Mouse (Mus musculus): Measurements from ENCODE around the gene Clta. TPM values are rescaled to one million over a fixed set of nuclear protein-coding genes. Genes with fewer than 3 reads are reported as not detected.

Gene Clta
- total and polyA plus RNA-seq, 3 experiments, result 301 to 454 (median 450) TPM

DNA sequence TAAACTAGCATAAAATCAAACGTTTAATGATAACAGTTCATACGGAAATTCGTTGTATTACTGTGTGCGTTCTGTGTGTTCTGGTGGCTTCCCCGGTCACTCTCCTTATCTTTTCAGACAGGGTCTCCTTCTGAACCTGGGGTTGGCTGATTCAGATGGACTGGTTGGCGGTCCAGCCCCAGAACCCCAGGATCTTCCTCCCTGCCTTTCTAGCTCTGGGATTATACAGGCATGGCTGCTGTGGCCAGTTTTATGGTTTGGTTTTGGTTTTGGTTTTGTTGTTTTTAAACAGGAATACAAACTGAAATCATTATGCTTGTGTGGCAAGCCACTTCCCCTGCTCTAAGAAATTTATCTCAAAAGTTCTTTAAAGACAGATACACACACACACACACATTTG is 44.0 kb upstream of the Clta start:
- peaks cover 11 to 64% of the 10 kb centered on the region in 2 experiments for H3K4me1 ChIP-seq (ENCODE audit: control insufficient read depth in 1 of 2, insufficient read depth in 2 of 2)
- H3K9me3 ChIP-seq (replicated peaks; ENCODE audit: low read length), result no peaks in the 10 kb centered on the region
- peak overlapping the region; percentile 100 for H3K4me2 ChIP-seq (ENCODE audit: insufficient read depth, low read depth, poor library complexity, severe bottlenecking)
- dilution Hi-C loops (cut with MboI; ENCODE audit: extremely low pct_ligation_motif_present, extremely low pct_unique_long_range_greater_than_20kb, low sequenced_read_pairs) (no loop called here), in situ Hi-C loops (cut with MboI; ENCODE audit: low pct_ligation_motif_present, low pct_unique_long_range_greater_than_20kb, low sequenced_read_pairs) (no loop called here)
- no peak overlapping the region for H3K27ac ChIP-seq (ENCODE audit: insufficient read depth, low read depth)
- peaks cover 16% of the 10 kb centered on the region for H3K79me2 ChIP-seq (replicated peaks; ENCODE audit: control insufficient read depth, extremely low read depth, insufficient read depth, poor library complexity, severe bottlenecking)
- no peak for DNase-seq (ENCODE audit: extremely low read depth)
- H3K4me3 ChIP-seq (replicated peaks in 1 of 3; ENCODE audit: low read depth in 2 of 3, low read length in 2 of 3, poor library complexity in 1 of 3), result peak overlapping the region; percentile 48 to 91 (median 69)
- TF ChIP-seq IRF4 (IDR thresholded peaks at IDR 0.05; ENCODE audit: low read depth, low read length), result no peak
- no peak for TF ChIP-seq CHD1 (IDR thresholded peaks at IDR 0.05; ENCODE audit: low read depth, low read length)
- TF ChIP-seq MXI1 (IDR thresholded peaks at IDR 0.05; ENCODE audit: low read depth, low read length), result no peak
- TF ChIP-seq E2F4 (IDR thresholded peaks at IDR 0.05; ENCODE audit: insufficient replicate concordance, low read depth, low read length), result no peak
- TF ChIP-seq USF2 (conservative IDR thresholded peaks at IDR 0.05; ENCODE audit: low read depth, low read length), result no peak
- no peak for TF ChIP-seq UBTF (IDR thresholded peaks at IDR 0.05; ENCODE audit: low read depth, low read length)
- no peak for TF ChIP-seq CHD2 (IDR thresholded peaks at IDR 0.05; ENCODE audit: low read length)
- peak overlapping the region; percentile 68 for H3K9ac ChIP-seq (ENCODE audit: insufficient read depth, low read depth)
- H3K27me3 ChIP-seq (replicated peaks), result no peaks in the 10 kb centered on the region
- peaks cover 0 to 29% of the 10 kb centered on the region in 2 experiments for H3K36me3 ChIP-seq (replicated peaks in 1 of 2; ENCODE audit: control insufficient read depth in 1 of 2, insufficient read depth in 1 of 2, low read length in 1 of 2)

DNA sequence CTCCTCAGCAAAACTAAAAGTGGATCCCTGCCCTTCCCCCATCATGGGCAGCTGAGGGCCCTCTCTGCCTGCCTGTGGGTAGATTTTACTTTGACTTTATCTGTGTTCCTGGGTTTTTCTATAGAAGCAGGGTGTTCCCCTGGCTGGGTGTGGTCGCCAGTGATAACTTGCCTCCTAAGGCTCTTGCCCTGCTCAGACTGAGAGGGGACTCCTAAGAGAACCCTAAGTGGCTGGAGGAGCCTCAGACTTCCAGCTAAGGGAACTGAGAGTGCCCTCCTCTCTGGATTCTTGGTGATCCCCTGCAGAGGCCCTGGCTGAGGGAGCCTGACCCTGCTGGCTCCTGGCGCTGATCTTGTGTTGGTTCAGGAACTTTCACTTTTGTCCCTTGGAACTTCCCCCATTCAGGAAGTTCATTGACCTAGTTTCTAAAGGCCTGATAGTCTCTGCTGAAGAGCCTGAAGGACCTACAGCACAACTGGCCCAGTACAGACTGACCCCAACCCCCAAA is 39.9 kb upstream of the Clta start:
- Histone ChIP-seq H3K36me3 (replicated peaks in 1 of 2; ENCODE audit: control insufficient read depth in 1 of 2, insufficient read depth in 1 of 2, low read length in 1 of 2) (peaks cover 5 to 54% of the 10 kb centered on the region in 2 experiments), H3K4me2 (ENCODE audit: insufficient read depth, low read depth, poor library complexity, severe bottlenecking) (peak overlapping the region; percentile 45), H3K27ac (ENCODE audit: insufficient read depth, low read depth) (no peak overlapping the region), H3K9ac (ENCODE audit: insufficient read depth, low read depth) (no peak overlapping the region), H3K79me2 (replicated peaks; ENCODE audit: control insufficient read depth, extremely low read depth, insufficient read depth, poor library complexity, severe bottlenecking) (peaks cover 9% of the 10 kb centered on the region), H3K27me3 (replicated peaks) (no peaks in the 10 kb centered on the region), H3K9me3 (replicated peaks; ENCODE audit: low read length) (no peaks in the 10 kb centered on the region), H3K4me3 (replicated peaks in 1 of 3; ENCODE audit: low read depth in 2 of 3, low read length in 2 of 3, poor library complexity in 1 of 3) (no peak overlapping the region), H3K4me1 (ENCODE audit: control insufficient read depth in 1 of 2, insufficient read depth in 2 of 2) (peaks cover 36 to 87% of the 10 kb centered on the region in 2 experiments)
- dilution Hi-C loops (cut with MboI; ENCODE audit: extremely low pct_ligation_motif_present, extremely low pct_unique_long_range_greater_than_20kb, low sequenced_read_pairs) (no loop called here), in situ Hi-C loops (cut with MboI; ENCODE audit: low pct_ligation_motif_present, low pct_unique_long_range_greater_than_20kb, low sequenced_read_pairs) (no loop called here)
- TF ChIP-seq CHD2 (IDR thresholded peaks at IDR 0.05; ENCODE audit: low read length) (peak; percentile 28; the same call in 1 of the 2 replicates), E2F4 (IDR thresholded peaks at IDR 0.05; ENCODE audit: insufficient replicate concordance, low read depth, low read length) (no peak), ELF1 (IDR thresholded peaks at IDR 0.05; ENCODE audit: low read depth, low read length) (0 out of 2 replicates have a peak, but pooled peaks have one; percentile 13)
- no peak for DNase-seq (ENCODE audit: extremely low read depth)

DNA sequence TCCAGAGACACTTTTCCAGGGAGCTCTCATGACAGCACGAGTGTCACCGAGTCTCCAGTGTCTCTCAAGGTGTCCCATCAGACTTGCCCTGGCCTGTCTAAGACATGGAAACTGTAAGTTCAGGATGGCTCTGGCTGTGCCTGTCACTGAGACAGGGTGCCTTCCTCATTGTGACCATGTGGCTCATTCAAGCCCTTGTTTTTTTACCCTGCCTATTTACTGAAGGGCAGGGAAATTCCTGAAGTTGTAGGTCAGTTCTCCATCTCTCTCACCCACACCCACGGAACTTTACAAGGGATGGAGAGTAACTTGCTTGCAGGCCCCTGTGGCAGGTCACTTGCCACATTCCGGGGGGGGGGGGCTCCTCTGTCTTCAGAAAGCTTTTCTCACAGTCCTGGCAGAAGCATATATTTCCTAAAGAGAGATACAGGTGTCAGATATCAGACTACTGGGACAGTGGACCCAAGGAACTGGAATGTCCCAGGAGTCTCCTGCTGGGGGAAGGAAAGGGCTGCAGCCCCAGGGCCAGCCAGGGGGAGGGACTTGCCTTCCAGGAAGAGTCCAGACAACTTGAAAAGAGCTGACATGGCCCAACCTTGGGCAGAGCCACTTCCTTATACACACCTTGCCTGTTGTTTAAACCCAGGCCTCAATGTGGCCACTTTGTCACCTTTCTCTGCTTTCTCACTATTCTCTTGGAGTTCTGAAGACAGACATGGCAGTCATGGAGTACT is 39.1 kb upstream of the Clta start:
- H3K4me2 ChIP-seq (ENCODE audit: insufficient read depth, low read depth, poor library complexity, severe bottlenecking), result peak overlapping the region; percentile 45
- peaks cover 5 to 57% of the 10 kb centered on the region in 2 experiments for H3K36me3 ChIP-seq (replicated peaks in 1 of 2; ENCODE audit: control insufficient read depth in 1 of 2, insufficient read depth in 1 of 2, low read length in 1 of 2)
- H3K9ac ChIP-seq (ENCODE audit: insufficient read depth, low read depth), result no peak overlapping the region
- H3K9me3 ChIP-seq (replicated peaks; ENCODE audit: low read length), result no peaks in the 10 kb centered on the region
- TF ChIP-seq ELF1 (IDR thresholded peaks at IDR 0.05; ENCODE audit: low read depth, low read length) (peak; percentile 34; the same call in 1 of the 2 replicates), MAX (IDR thresholded peaks at IDR 0.05; ENCODE audit: low read length) (0 out of 2 replicates have a peak, but pooled peaks have one; percentile 15), POLR2AphosphoS2 (IDR thresholded peaks at IDR 0.05; ENCODE audit: low read depth, low read length) (no peak), ZNF384 (IDR thresholded peaks at IDR 0.05; ENCODE audit: low read depth, low read length) (peak; percentile 29; the same call in 1 of the 2 replicates), POLR2A (IDR thresholded peaks at IDR 0.05; ENCODE audit: low read depth, low read length) (no peak), HCFC1 (IDR thresholded peaks at IDR 0.05; ENCODE audit: low read depth, low read length) (no peak), CTCF (conservative IDR thresholded peaks at IDR 0.05 in 1 of 2, IDR thresholded peaks at IDR 0.05 in 1 of 2; ENCODE audit: low read depth in 2 of 2, low read length in 2 of 2) (no peak), SIN3A (IDR thresholded peaks at IDR 0.05; ENCODE audit: low read length) (0 out of 2 replicates have a peak, but pooled peaks have one; percentile 7)
- no peak overlapping the region for H3K4me3 ChIP-seq (replicated peaks in 1 of 3; ENCODE audit: low read depth in 2 of 3, low read length in 2 of 3, poor library complexity in 1 of 3)
- dilution Hi-C loops (cut with MboI; ENCODE audit: extremely low pct_ligation_motif_present, extremely low pct_unique_long_range_greater_than_20kb, low sequenced_read_pairs), result no loop called here
- no peak for DNase-seq (ENCODE audit: extremely low read depth)
- peaks cover 4% of the 10 kb centered on the region for H3K79me2 ChIP-seq (replicated peaks; ENCODE audit: control insufficient read depth, extremely low read depth, insufficient read depth, poor library complexity, severe bottlenecking)
- in situ Hi-C loops (cut with MboI; ENCODE audit: low pct_ligation_motif_present, low pct_unique_long_range_greater_than_20kb, low sequenced_read_pairs), result no loop called here
- no peaks in the 10 kb centered on the region for H3K27me3 ChIP-seq (replicated peaks)
- H3K4me1 ChIP-seq (ENCODE audit: control insufficient read depth in 1 of 2, insufficient read depth in 2 of 2), result peaks cover 43 to 93% of the 10 kb centered on the region in 2 experiments
- H3K27ac ChIP-seq (ENCODE audit: insufficient read depth, low read depth), result peak overlapping the region; percentile 25; the same call in 1 of the 2 replicates

Measured in CH12.LX (cell line).